In genomic region chr1:183101371-183101770, GRCm38 (mm10) we compare ENCODE assay signal across 26 mouse cellular contexts.
A peak's percentile ranks its signal among the peaks of the same experiment; 100 is the strongest.
DNase-seq lines count a peak whose midpoint lies in the region; ATAC-seq and TF ChIP-seq lines count a peak whose summit lies in the region.
"Had no signal": no experiment of that assay in that cellular context is flagged by ENCODE, and none has a peak within 500 bp of the region (broad histone marks: within the 10 kb centered on the region; RNA-seq: fewer than 3 reads in every experiment).

No protein-coding gene starts in this region.

- peaks cover 32% of the 10 kb centered on the region for H3K36me3 ChIP-seq in limb, embryonic 12.5 days
- no peaks in the 10 kb centered on the region for H3K36me3 ChIP-seq in macrophage (ENCODE audit: inconsistent target)
- H3K36me3 ChIP-seq: forebrain, embryonic 12.5 days had no signal

- peak; percentile 57 for DNase-seq in heart, adult 11 months
- DNase-seq in heart, adult 8-10 months (ENCODE audit: low spot score) = no peak
- no peak for DNase-seq in frontal cortex, adult 2 months (ENCODE audit: extremely low spot score in 1 of 2, low spot score in 1 of 2)
- no peak for DNase-seq in cerebellum, adult 2 months
- DNase-seq: adrenal gland, postnatal 10 days; adrenal gland, postnatal 36 days; cerebellum, adult 8-10 months; cerebellum, postnatal 10 days; cerebellum, postnatal 36 days; gastrocnemius, adult 2 months; gastrocnemius, postnatal 14 days; heart, adult 18-20 months; heart, postnatal 14 days; heart, postnatal 4 days had no signal

- H3K4me3 ChIP-seq in limb, embryonic 12.5 days (replicated peaks) = no peak overlapping the region
- no peak overlapping the region for H3K4me3 ChIP-seq in macrophage (ENCODE audit: inconsistent target)
- no peak overlapping the region for H3K4me3 ChIP-seq in cerebellum, adult 2 months (replicated peaks; ENCODE audit: insufficient read depth, low read depth, low read length)
- H3K4me3 ChIP-seq: embryonic facial prominence, embryonic 10.5 days; embryonic facial prominence, embryonic 13.5 days; erythroblast, embryonic 14.5 days; forebrain, embryonic 12.5 days; gastrocnemius, adult 2 months; heart, embryonic 10.5 days; heart, embryonic 13.5 days had no signal

- H3K4me2 ChIP-seq in limb, embryonic 12.5 days = no peak overlapping the region
- H3K4me2 ChIP-seq: embryonic facial prominence, embryonic 13.5 days; forebrain, embryonic 12.5 days; heart, embryonic 13.5 days; hindbrain, embryonic 14.5 days had no signal

- no peak for TF ChIP-seq POLR2A in cerebellum, adult 2 months (IDR thresholded peaks at IDR 0.05; ENCODE audit: borderline replicate concordance, insufficient read depth, low read length)

- peaks cover 41% of the 10 kb centered on the region for H3K4me1 ChIP-seq in limb, embryonic 12.5 days (replicated peaks)
- no peaks in the 10 kb centered on the region; the same call in 1 of the 2 replicates for H3K4me1 ChIP-seq in cerebellum, adult 2 months (ENCODE audit: control insufficient read depth, insufficient read depth, low read length)

- H3K9ac ChIP-seq in limb, embryonic 12.5 days (replicated peaks) = no peak overlapping the region
- H3K9ac ChIP-seq: embryonic facial prominence, embryonic 13.5 days; forebrain, embryonic 12.5 days; heart, embryonic 13.5 days; hindbrain, embryonic 14.5 days had no signal

- no peak for ATAC-seq in limb, embryonic 12.5 days (ENCODE audit: insufficient number of reproducible peaks, insufficient read depth, low FRiP score, low TSS enrichment, low read depth)
- ATAC-seq: forebrain, embryonic 16.5 days; hindbrain, postnatal 0 days; inflammation-experienced regulatory T-cells, adult 6 months had no signal

- TF ChIP-seq CTCF in cerebellum, adult 2 months (IDR thresholded peaks at IDR 0.05; ENCODE audit: borderline replicate concordance, insufficient read depth, low read depth, low read length) = no peak

- no peaks in the 10 kb centered on the region for H3K79me2 ChIP-seq in macrophage (ENCODE audit: inconsistent target)

- no peaks in the 10 kb centered on the region for H3K27me3 ChIP-seq in limb, embryonic 12.5 days
- H3K27me3 ChIP-seq in cerebellum, adult 2 months (ENCODE audit: control insufficient read depth, insufficient read depth, low read length) = no peaks in the 10 kb centered on the region
- H3K27me3 ChIP-seq: embryonic facial prominence, embryonic 13.5 days; forebrain, embryonic 12.5 days; heart, embryonic 13.5 days had no signal

- H3K27ac ChIP-seq in limb, embryonic 12.5 days = peak overlapping the region; percentile 79
- H3K27ac ChIP-seq in macrophage = peak overlapping the region; percentile 14; the same call in 1 of the 2 replicates
- H3K27ac ChIP-seq in cerebellum, adult 2 months (ENCODE audit: insufficient read depth, low read length) = no peak overlapping the region
- H3K27ac ChIP-seq: embryonic facial prominence, embryonic 13.5 days; forebrain, embryonic 12.5 days; gastrocnemius, adult 2 months; heart, embryonic 13.5 days; hindbrain, embryonic 14.5 days; hindbrain, postnatal 0 days had no signal

- H3K9me3 ChIP-seq in limb, embryonic 12.5 days = no peaks in the 10 kb centered on the region
- H3K9me3 ChIP-seq: embryonic facial prominence, embryonic 10.5 days; embryonic facial prominence, embryonic 13.5 days; forebrain, embryonic 12.5 days; heart, embryonic 10.5 days; heart, embryonic 13.5 days had no signal

- 76% methylated on average over 3 of the region's 3 CpGs for WGBS in limb, embryonic 12.5 days
- WGBS in macrophage (ENCODE audit: missing documents) = 77% methylated on average over 3 of the region's 3 CpGs
- 69% methylated on average over 3 of the region's 3 CpGs for WGBS in cerebellum, adult 2 months
